Mouse (Mus musculus) left cerebral cortex, adult 2 months (tissue): ENCODE measurements around the gene Gm9913. TPM values are rescaled to one million over a fixed set of nuclear protein-coding genes. Genes with fewer than 3 reads are reported as not detected.

ENCODE experiments used
- DNase-seq, 2 experiments: peaks; one replicate each; pipeline ENCODE4 v3.0.0; 2021 to 2022; ENCODE audit warnings: low spot score in 2 of 2, mixed read lengths in 1 of 2; ENCODE audit errors: extremely low spot score in 1 of 2
- H3K27ac ChIP-seq: fragments of 200-600 bp; 2 replicates; pipeline ENCODE4 v1.8.1; 2022
- H3K4me3 ChIP-seq: fragments of 200-600 bp; 2 replicates; pipeline ENCODE4 v1.8.1; 2022
- CTCF ChIP-seq: fragments of 200-600 bp; IDR thresholded peaks from 2 replicates; pipeline ENCODE4 v1.8.1; 2022; ENCODE audit warnings: antibody characterized with exemption, mild to moderate bottlenecking, moderate library complexity
- intact Hi-C: fragments of 180-260 bp; cut with DNase I; formaldehyde crosslinking; loops from one replicate; pipeline ENCODE4 v1.15.1; 2025
- long read RNA-seq, 2 experiments: library from polyadenylated mRNA; stranded (forward); transcript quantifications; one replicate each; pipeline ENCODE4 v2.0.0; 2021; ENCODE audit warnings: borderline mapping rate in 2 of 2
- total RNA-seq, 2 experiments: library from RNA; stranded (reverse); gene quantifications; 2 replicates each; pipeline ENCODE4 v1.2.3; 2021

The Gm9913 gene
- under 1 TPM; 0.23 to 0.28 TPM for total RNA-seq
- long read RNA-seq, experiment 1, result 0 reads
- long read RNA-seq, experiment 2, result 0 reads

GRCm38 (mm10) chr2:125505006-125505745 is at the start of gene Gm9913:
Gene Gm9913 (plus strand): TSS chr2:125505089.
- Histone ChIP-seq H3K27ac (peak within 1 kb of the TSS; percentile 66), H3K4me3 (peak within 1 kb of the TSS; percentile 68)
- TF ChIP-seq CTCF, result no peak
- intact Hi-C loops, result loop anchor here (5.0 to 10.0 kb wide), 2 partner anchors 97 to 160 kb away; no protein-coding TSS in a partner anchor
- peak; percentile 19 to 20 for DNase-seq

GRCm38 (mm10) chr2:125456059-125456789 is 48.7 kb upstream of the Gm9913 start:
- no peak for DNase-seq
- Histone ChIP-seq H3K27ac (no peak overlapping the region), H3K4me3 (no peak overlapping the region)
- no peak for TF ChIP-seq CTCF
- intact Hi-C loops, result no loop called here

GRCm38 (mm10) chr2:125459087-125459486 is 45.8 kb upstream of the Gm9913 start:
- no peak overlapping the region for H3K27ac ChIP-seq
- intact Hi-C loops, result no loop called here
- TF ChIP-seq CTCF, result no peak
- no peak overlapping the region for H3K4me3 ChIP-seq
- DNase-seq, result no peak

- DNase-seq, result no peak
- TF ChIP-seq CTCF, result no peak
- Histone ChIP-seq H3K4me3 (no peak overlapping the region), H3K27ac (no peak overlapping the region)
- intact Hi-C loops, result no loop called here
Measured at GRCm38 (mm10) chr2:125464036-125464435, 40.9 kb upstream of the Gm9913 start.

- TF ChIP-seq CTCF, result no peak
- H3K27ac ChIP-seq, result peak overlapping the region; percentile 63
- intact Hi-C loops, result no loop called here
- DNase-seq, result no peak
- no peak overlapping the region for H3K4me3 ChIP-seq
Measured at GRCm38 (mm10) chr2:125470553-125471295, 34.2 kb upstream of the Gm9913 start.

GRCm38 (mm10) chr2:125471721-125472120 is 33.2 kb upstream of the Gm9913 start:
- DNase-seq, result no peak
- intact Hi-C loops, result no loop called here
- Histone ChIP-seq H3K4me3 (no peak overlapping the region), H3K27ac (no peak overlapping the region)
- no peak for TF ChIP-seq CTCF

- DNase-seq, result no peak
- no peak overlapping the region for H3K27ac ChIP-seq
- intact Hi-C loops, result no loop called here
- H3K4me3 ChIP-seq, result no peak overlapping the region
- TF ChIP-seq CTCF, result no peak
Measured at GRCm38 (mm10) chr2:125473228-125473627, 31.7 kb upstream of the Gm9913 start.

- H3K27ac ChIP-seq, result no peak overlapping the region
- no peak for DNase-seq
- TF ChIP-seq CTCF, result no peak
- intact Hi-C loops, result no loop called here
- H3K4me3 ChIP-seq, result no peak overlapping the region
Measured at GRCm38 (mm10) chr2:125474690-125475089, 30.2 kb upstream of the Gm9913 start.

- H3K27ac ChIP-seq, result no peak overlapping the region
- TF ChIP-seq CTCF, result no peak
- no peak for DNase-seq
- intact Hi-C loops, result no loop called here
- no peak overlapping the region for H3K4me3 ChIP-seq
Measured at GRCm38 (mm10) chr2:125476231-125476630, 28.7 kb upstream of the Gm9913 start.

GRCm38 (mm10) chr2:125477367-125477766 is 27.5 kb upstream of the Gm9913 start:
- intact Hi-C loops, result no loop called here
- DNase-seq, result no peak
- TF ChIP-seq CTCF, result no peak
- Histone ChIP-seq H3K27ac (no peak overlapping the region), H3K4me3 (no peak overlapping the region)

GRCm38 (mm10) chr2:125478705-125479104 is 26.2 kb upstream of the Gm9913 start:
- intact Hi-C loops, result no loop called here
- TF ChIP-seq CTCF, result no peak
- no peak for DNase-seq
- Histone ChIP-seq H3K4me3 (no peak overlapping the region), H3K27ac (no peak overlapping the region)

GRCm38 (mm10) chr2:125480057-125480456 is 24.8 kb upstream of the Gm9913 start:
- TF ChIP-seq CTCF, result no peak
- intact Hi-C loops, result no loop called here
- H3K4me3 ChIP-seq, result no peak overlapping the region
- no peak overlapping the region for H3K27ac ChIP-seq
- DNase-seq, result no peak
